Mouse (Mus musculus) myocyte (in vitro differentiated cells): ENCODE measurements at regions not wholly inside any gene's neighbourhood (a gene's known extent, or its start where the extent isn't known, plus 50 kb on each side); places are given as distances from the start of the nearest gene placed in this dataset.

Experiments
- E2F4 ChIP-seq: IDR thresholded peaks from one replicate; pipeline ENCODE4 v1.6.1; 2011; ENCODE audit warnings: mild to moderate bottlenecking, control low read depth, moderate library complexity; ENCODE audit not compliant: insufficient read depth
- MYOD1 ChIP-seq, 3 experiments: IDR thresholded peaks; one replicate each; pipeline ENCODE4 v1.6.1; 2011; ENCODE audit warnings: control low read depth in 2 of 3, low read depth in 2 of 3, mild to moderate bottlenecking in 2 of 3, moderate library complexity in 1 of 3; ENCODE audit not compliant: insufficient read length in 2 of 3, control insufficient read depth in 1 of 3
- MYOG ChIP-seq, 3 experiments: IDR thresholded peaks; one replicate each; pipeline ENCODE4 v1.6.1; 2011; ENCODE audit warnings: control low read depth in 2 of 3, low read depth in 2 of 3, mild to moderate bottlenecking in 2 of 3; ENCODE audit not compliant: insufficient read length in 2 of 3, control insufficient read depth in 1 of 3, insufficient read depth in 1 of 3
- POLR2A ChIP-seq: IDR thresholded peaks from one replicate; pipeline ENCODE4 v1.6.1; 2011; ENCODE audit warnings: low read depth, mild to moderate bottlenecking, control low read depth, moderate library complexity; ENCODE audit not compliant: insufficient read length
- TCF12 ChIP-seq: IDR thresholded peaks from one replicate; pipeline ENCODE4 v1.6.1; 2011; ENCODE audit warnings: mild to moderate bottlenecking, control low read depth; ENCODE audit not compliant: poor library complexity, insufficient read depth, severe bottlenecking
- USF1 ChIP-seq: IDR thresholded peaks from one replicate; pipeline ENCODE4 v1.6.1; 2011; ENCODE audit warnings: low read depth, mild to moderate bottlenecking, control low read depth, moderate library complexity

DNA sequence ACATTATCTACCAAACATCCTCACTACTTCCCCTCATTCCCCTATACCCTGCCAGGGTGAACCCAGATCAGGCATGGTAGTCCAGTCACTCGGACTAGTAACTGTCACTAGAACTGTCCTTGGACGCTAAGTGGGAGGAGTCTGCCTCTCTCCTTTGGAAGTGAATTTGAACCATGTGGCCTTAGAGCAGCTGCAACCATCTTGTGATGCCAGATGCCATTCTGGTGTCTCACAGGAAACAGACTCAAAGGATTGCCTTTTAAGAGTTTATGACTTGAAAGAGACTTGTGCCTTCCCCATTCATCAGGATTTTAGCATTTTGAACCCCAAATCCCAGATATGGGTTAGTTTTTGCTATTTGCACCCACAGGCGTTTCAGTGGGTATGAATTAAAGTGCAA is 56.9 kb upstream of the Sestd1 start:
- TF ChIP-seq POLR2A: no peak
- no peak for TF ChIP-seq E2F4
- peak; percentile 44 for TF ChIP-seq USF1
- peak in 2 of 3 experiments; percentile 53 to 64 for TF ChIP-seq MYOG (IDR thresholded peaks at IDR 0.05; ENCODE audit: control insufficient read depth in 1 of 3, insufficient read depth in 1 of 3, insufficient read length in 2 of 3, low read depth in 2 of 3)
- TF ChIP-seq TCF12: peak; percentile 3
- TF ChIP-seq MYOD1 (IDR thresholded peaks at IDR 0.05; ENCODE audit: control insufficient read depth in 1 of 3, insufficient read length in 2 of 3, low read depth in 2 of 3): peak in 2 of 3 experiments; percentile 58 to 86
